Mouse (Mus musculus): ENCODE measurements at regions not wholly inside any gene's neighbourhood (a gene's known extent, or its start where the extent isn't known, plus 50 kb on each side); places are given as distances from the start of the nearest gene placed in this dataset.

DNA sequence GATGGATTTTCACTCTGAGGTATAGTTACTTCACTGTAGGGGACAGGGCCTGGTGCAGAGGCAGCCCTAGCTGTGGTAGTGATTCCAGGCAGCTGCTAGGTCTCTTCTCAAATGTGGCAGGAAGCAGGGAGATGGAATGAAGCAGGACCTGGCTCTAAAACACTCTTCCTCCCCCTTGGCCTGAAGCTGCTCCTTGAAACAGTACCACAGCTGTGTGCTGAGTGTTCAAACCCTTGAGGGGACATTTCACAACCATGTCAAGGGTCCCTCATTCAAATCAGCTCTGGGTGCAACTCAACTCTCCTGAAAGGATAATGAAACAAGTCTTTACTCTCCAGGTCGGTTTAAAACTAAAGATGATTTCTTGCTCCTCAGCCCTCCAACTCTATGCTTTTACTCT, 317.6 kb downstream of the Irs2 start:
- Histone ChIP-seq H3K9me3 (no peaks in the 10 kb centered on the region), H3K27me3 (no peaks in the 10 kb centered on the region), H3K9ac (no peak overlapping the region), H3K36me3 (no peaks in the 10 kb centered on the region), H3K4me2 (replicated peaks) (no peak overlapping the region), H3K4me1 (peaks cover 9% of the 10 kb centered on the region), H3K27ac (no peak overlapping the region), H3K4me3 (no peak overlapping the region)
- ATAC-seq (ENCODE audit: low FRiP score, low read depth): no peak
- WGBS: 76% methylated on average over 1 of the region's 1 CpGs

GRCm38 (mm10) chr8:10689881-10690280, 318.4 kb downstream of the Irs2 start:
- no peak for ATAC-seq (ENCODE audit: low FRiP score, low read depth)
- no peak overlapping the region for H3K4me3 ChIP-seq
- WGBS: 88% methylated on average over 12 of the region's 12 CpGs
- no peaks in the 10 kb centered on the region for H3K27me3 ChIP-seq
- H3K9ac ChIP-seq: no peak overlapping the region
- no peaks in the 10 kb centered on the region for H3K9me3 ChIP-seq
- no peak overlapping the region for H3K27ac ChIP-seq
- no peak overlapping the region for H3K4me2 ChIP-seq (replicated peaks)
- peaks cover 9% of the 10 kb centered on the region for H3K4me1 ChIP-seq
- no peaks in the 10 kb centered on the region for H3K36me3 ChIP-seq

DNA sequence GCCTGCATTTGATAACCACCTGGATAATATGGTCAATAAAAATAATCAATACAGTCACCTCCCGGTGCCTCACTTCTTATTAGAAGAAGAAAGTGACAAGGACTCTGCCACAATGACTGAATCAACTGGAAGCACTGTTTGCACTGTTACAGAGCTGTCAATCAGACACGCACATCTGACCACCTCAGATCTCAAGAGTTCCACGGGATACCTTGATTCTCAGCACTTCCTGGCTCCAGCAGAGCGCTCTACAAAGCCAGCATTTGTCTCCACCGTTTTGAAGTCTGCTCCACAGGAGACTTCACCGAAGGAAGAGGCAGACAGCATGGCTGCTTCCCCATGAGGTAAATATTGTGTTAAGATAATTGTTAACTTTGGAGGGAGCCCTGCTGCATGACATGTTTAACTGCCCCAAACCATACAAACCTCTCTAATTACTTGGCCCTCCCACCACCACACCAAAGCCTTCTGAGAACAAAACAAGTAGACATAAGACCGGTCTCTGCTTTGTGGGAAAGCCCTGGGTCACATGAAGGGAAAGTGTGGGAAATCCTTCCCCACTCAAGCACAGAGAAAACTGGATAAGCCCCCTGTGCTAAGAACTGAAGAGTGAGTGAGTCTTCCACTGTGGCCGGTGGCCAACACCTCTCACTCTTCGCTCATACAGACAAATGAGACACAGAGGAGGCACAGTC, 320.2 kb downstream of the Irs2 start:
- H3K4me1 ChIP-seq: peaks cover 8% of the 10 kb centered on the region
- no peak overlapping the region for H3K4me3 ChIP-seq
- no peaks in the 10 kb centered on the region for H3K36me3 ChIP-seq
- ATAC-seq (ENCODE audit: low FRiP score, low read depth): no peak
- WGBS: 50% methylated on average over 9 of the region's 9 CpGs
- H3K27me3 ChIP-seq: no peaks in the 10 kb centered on the region
- H3K9me3 ChIP-seq: no peaks in the 10 kb centered on the region
- H3K4me2 ChIP-seq (replicated peaks): no peak overlapping the region
- no peak overlapping the region for H3K9ac ChIP-seq
- H3K27ac ChIP-seq: no peak overlapping the region
